Mouse (Mus musculus) bone marrow macrophage, adult 2 months (primary cell): ENCODE measurements around the gene Fam71e1. TPM values are rescaled to one million over a fixed set of nuclear protein-coding genes. Genes with fewer than 3 reads are reported as not detected.
A peak's percentile ranks its signal among the peaks of the same experiment; 100 is the strongest.

Experiments used
- H3K27ac ChIP-seq: 2 replicates; pipeline ENCODE4 v1.5.1; 2012; ENCODE audit warnings: low read depth, low read length; ENCODE audit not compliant: insufficient read depth
- H3K4me1 ChIP-seq: 2 replicates; pipeline ENCODE4 v1.6.1; 2012; ENCODE audit warnings: low read length; ENCODE audit not compliant: control insufficient read depth, insufficient read depth
- H3K4me3 ChIP-seq: 2 replicates; pipeline ENCODE4 v1.5.1; 2012; ENCODE audit warnings: mild to moderate bottlenecking, low read length, moderate library complexity; ENCODE audit not compliant: insufficient read depth
- CTCF ChIP-seq: IDR thresholded peaks from 2 replicates; pipeline ENCODE4 v1.5.1; 2012; ENCODE audit warnings: low read depth, mild to moderate bottlenecking, low read length, moderate library complexity
- POLR2A ChIP-seq: IDR thresholded peaks from 2 replicates; pipeline ENCODE4 v1.6.1; 2012; ENCODE audit warnings: mild to moderate bottlenecking, low read depth, low read length, borderline replicate concordance
- polyA plus RNA-seq: library from polyadenylated mRNA; stranded (reverse); fragments of >200 nt; gene quantifications from 2 replicates; pipeline ENCODE4 v1.2.4, GENCODE M21; 2012; ENCODE audit not compliant: missing spikeins, insufficient read depth, insufficient read length

Gene Fam71e1
- polyA plus RNA-seq, 1 experiment = 2.9 TPM

DNA sequence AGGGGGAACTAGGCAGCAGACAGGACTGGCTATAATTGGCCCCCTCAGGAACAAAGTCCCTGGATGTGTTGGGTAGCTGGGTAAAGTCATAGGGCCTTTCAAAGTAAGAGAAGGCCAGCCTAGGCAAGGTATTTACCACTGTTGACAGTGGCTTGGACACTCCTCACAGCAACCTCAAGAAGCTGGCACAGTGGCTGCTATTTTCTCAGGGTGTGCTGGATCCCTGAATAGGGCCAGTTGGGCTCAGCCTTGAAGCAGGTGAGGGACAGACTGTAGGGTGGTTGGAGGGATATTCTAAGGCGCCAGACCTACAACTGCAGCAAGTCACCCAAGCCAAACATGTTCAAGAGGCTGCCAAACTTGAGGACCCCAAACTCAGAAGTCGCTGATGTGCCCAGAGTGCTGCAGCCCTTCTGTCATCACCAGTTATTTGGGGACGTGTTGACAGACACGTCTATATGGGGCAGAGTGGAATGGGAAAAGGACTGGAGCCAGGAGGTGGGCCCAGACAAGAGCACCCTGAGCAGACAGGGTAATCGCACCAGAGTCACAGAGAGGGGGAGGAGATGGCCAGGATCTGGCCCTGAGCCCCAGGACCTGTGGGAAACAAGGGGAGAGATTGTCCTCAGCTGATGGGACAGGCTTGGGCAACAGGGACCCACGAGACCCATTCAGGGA is 24.4 kb upstream of the Fam71e1 start:
- H3K4me3 ChIP-seq = no peak overlapping the region
- TF ChIP-seq POLR2A (no peak), CTCF (no peak)
- no peak overlapping the region for H3K27ac ChIP-seq
- peaks cover 22% of the 10 kb centered on the region for H3K4me1 ChIP-seq

DNA sequence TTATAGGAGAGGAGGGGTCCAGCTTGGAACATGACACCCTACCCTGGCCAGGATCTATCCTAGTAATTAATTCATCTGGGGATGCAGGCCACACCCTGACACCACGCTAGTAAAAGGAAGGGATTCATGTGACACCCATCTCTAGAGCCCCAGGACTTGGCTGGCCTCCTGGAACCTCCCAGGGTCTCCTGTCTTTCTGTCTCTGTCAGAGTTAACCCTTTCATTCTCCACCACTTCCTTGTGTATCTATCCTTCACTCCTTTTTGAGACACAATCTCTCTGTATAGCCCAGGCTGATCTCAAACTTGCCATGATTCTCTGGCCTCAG is 23.9 kb upstream of the Fam71e1 start:
- Histone ChIP-seq H3K4me3 (no peak overlapping the region), H3K27ac (no peak overlapping the region), H3K4me1 (peaks cover 22% of the 10 kb centered on the region)
- no peak for TF ChIP-seq POLR2A

DNA sequence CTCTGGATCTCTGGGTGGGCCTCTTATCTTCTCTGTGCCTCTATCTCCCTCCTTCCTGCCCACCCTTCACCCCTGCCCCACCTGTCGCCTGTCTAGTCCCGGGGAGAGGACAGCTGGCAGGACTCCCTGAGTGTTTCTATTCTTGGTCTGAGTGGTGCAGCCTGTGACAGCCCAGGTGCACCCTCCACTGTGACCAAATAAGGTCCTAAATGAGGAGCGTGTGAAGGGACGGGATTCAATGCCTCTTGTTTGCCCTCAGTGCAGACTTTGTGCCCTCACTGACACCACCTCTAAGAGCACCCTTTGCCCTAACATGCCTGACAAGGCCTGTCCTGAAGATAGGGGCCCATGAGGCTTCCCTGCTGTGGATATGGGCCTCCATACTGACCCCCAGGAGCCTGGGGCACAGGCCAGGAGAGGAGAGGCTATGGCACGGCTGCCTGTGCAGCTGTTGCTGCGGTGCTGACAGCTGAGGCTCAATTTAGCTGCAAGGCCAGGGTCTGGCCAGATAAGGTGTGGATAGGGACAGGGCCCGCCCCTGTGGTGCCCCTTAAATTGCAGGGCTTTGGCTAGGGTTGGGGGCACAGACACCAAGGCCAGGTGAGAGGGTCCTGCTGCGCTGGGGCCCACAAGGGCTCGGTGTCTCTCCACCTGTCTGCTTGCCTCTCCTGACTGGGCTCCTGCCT is 23.3 kb upstream of the Fam71e1 start:
- peaks cover 22% of the 10 kb centered on the region for H3K4me1 ChIP-seq
- no peak for TF ChIP-seq CTCF
- no peak for TF ChIP-seq POLR2A
- no peak overlapping the region for H3K4me3 ChIP-seq
- H3K27ac ChIP-seq = no peak overlapping the region

DNA sequence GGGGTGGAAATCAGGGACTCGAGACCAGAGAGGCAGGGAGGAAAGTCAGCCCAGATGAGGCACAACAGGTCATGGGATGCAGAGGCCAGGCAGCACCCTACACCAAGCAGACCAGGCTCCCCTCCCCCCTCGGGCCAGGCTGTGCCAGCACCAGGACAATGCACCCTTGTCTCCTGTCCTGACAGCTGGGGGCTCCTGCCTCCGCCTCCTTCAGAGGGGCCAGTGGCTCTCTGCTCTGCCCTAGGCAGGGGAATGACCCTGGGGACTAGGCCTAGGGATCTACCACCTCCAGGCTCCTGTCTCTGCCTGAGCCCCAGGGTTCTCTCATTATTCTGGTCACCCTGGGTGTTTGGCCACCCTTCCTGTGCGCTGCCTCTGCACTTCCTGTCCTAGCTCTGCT is 22.0 kb upstream of the Fam71e1 start:
- Histone ChIP-seq H3K4me3 (no peak overlapping the region), H3K27ac (no peak overlapping the region), H3K4me1 (peaks cover 17% of the 10 kb centered on the region)
- TF ChIP-seq POLR2A (no peak), CTCF (no peak)

DNA sequence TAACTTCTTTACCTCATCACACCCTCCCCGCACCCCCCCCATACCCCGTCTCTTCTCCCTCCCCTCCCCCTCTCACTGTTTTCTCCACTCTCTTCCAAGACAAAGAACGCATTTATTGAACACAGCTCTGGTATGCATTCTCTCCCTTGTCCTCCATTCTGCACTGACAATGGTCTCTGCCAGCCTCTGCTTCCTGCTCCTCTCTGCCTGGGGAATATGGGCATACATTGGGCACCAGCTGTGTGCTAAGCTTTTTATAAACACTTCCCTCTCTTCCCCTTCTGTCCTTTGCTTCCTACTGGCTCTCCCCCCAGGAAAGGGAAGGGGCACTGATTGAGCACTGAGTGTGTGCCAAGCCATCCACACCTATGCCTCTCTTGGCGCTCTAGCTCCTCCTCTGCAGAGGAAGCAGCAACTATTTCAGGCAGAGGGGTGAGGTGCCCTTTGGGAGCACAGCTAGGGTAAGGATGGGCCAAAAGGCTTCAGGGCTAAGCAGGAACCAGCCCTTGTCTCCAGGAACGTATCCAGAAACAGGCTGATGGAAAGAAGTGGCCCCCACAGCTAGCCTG is 21.3 kb upstream of the Fam71e1 start:
- Histone ChIP-seq H3K27ac (no peak overlapping the region), H3K4me3 (no peak overlapping the region), H3K4me1 (peaks cover 17% of the 10 kb centered on the region)
- TF ChIP-seq POLR2A (no peak), CTCF (no peak)

DNA sequence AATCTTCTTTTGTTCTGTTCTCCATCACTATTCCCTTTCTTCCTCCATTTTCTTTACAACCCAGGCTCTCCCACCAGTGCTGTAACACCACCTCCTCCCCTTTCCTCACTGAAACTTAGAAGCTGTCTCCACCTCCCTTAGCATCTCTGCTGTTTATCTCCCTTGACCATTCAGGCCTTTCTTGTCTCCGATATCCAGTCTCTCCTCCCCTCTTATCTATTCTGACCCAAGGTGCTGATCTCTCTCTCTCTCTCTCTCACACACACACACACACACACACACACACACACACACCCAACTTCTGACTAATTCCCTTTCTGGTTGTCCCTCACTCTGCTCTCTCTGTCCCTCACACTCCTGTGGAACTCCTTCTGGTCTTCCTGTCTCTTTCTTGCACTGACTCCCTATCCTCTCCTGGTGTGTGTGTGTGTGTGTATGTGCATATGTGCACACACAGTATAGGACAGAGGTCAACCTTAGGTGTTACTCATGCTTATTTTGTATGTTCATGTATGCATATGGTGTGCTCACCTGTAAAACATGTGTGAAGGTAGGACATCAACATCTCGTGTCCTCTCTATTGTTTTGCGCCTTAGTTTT is 13.4 kb upstream of the Fam71e1 start:
- no peak for TF ChIP-seq POLR2A
- TF ChIP-seq CTCF = no peak
- no peak overlapping the region for H3K27ac ChIP-seq
- H3K4me3 ChIP-seq = no peak overlapping the region
- no peaks in the 10 kb centered on the region; the same call in 1 of the 2 replicates for H3K4me1 ChIP-seq

DNA sequence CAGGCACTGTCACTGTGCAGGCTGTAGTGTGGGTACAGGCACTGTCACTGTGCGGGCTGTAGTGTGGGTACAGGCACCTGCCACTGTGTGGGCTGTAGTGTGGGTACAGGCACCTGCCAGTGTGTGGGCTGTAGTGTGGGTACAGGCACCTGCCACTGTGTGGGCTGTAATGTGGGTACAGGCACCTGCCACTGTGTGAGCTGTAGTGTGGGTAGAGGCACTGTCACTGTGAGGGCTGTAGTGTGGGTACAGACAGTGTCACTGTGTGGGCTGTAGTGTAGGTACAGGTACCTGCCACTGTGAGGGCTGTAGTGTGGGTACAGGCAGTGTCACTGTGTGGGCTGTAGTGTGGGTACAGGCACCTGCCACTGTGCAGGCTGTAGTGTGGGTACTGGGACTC is 12.3 kb upstream of the Fam71e1 start:
- H3K4me3 ChIP-seq = no peak overlapping the region
- no peak for TF ChIP-seq CTCF
- no peak for TF ChIP-seq POLR2A
- H3K27ac ChIP-seq = no peak overlapping the region

DNA sequence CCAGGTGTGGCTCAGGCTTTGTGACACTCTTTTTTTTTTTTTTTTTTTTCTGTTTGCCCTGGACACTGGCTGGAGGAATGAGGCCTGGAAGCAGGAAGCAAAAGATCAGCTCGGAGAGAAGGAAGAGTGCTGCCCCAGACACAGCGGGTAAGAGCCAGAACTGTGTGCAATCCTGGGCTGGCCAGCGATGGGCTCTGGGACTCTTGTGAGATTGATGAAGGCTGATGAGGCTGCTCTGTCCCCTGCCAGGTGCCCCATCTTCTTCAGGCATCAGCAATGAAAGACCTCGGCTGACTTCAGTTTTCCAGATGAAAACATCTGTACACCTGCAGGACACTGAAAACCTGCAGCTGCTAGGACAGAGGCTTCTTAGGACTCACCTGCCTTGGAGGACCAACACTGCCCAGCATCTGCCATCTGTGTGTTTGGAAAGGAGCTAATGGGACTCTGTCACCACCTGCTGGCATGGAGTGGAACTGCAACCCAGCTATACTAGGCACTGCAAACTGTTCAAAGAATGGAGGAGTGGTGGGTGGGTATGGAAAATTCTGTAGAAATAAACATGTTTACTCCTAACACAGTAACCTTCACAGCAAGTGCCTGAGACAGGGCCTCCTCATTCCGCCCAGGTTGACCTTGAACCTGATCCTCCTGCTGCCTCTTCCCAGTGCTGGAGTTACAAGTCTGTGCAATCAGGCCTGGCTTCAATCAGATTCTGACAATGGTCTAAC is 11.4 kb upstream of the Fam71e1 start:
- H3K27ac ChIP-seq = no peak overlapping the region
- H3K4me1 ChIP-seq = no peaks in the 10 kb centered on the region
- no peak overlapping the region for H3K4me3 ChIP-seq
- TF ChIP-seq CTCF (peak; percentile 90), POLR2A (no peak)

More for the DNA sequence above, 12.3 kb upstream of the Fam71e1 start:
- H3K4me1 ChIP-seq = no peaks in the 10 kb centered on the region; the same call in 1 of the 2 replicates

DNA sequence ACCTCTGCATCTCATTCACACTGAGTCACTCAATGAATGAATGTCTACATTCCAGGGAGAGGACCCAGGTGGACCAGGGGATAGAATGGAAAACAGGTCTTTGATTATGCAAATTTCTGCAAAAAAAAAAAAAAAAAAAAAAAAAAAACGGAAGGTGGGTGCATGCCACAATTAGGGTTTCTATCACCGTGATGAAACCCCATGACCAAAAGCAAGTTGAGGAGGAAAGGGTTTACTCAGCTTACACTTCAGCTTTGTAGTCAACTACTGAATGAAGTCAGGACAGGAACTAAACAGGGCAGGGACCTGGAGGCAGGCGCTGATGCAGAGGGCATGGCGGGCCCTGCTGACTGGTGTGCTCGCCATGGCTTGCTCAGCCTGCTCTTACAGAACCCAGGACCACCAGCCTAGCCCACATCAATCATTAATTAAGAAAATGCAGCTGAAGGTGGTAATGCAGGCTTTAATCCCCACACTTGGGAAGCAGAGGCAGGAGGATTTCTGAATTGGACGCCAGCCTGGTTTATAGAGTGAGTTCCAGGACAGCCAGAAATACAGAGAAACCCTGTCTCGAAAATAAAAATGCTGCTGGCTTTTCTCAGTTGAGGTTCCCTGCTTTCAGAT is 10.7 kb upstream of the Fam71e1 start:
- Histone ChIP-seq H3K4me1 (no peaks in the 10 kb centered on the region), H3K4me3 (no peak overlapping the region), H3K27ac (no peak overlapping the region)
- TF ChIP-seq CTCF (no peak), POLR2A (no peak)
